Mouse (Mus musculus): Measurements from ENCODE around the gene A930033H14Rik. TPM values are rescaled to one million over a fixed set of nuclear protein-coding genes. Genes with fewer than 3 reads are reported as not detected.

The A930033H14Rik gene
- polyA plus RNA-seq, 1 experiment from 2014 or later: 0.90 TPM

- Histone ChIP-seq H3K27me3 (replicated peaks; ENCODE audit: insufficient read depth, low read length) (no peaks in the 10 kb centered on the region), H3K27ac (ENCODE audit: low read length) (no peak overlapping the region), H3K9me3 (ENCODE audit: low read length) (no peaks in the 10 kb centered on the region), H3K4me1 (ENCODE audit: insufficient read depth, low read depth, low read length) (no peaks in the 10 kb centered on the region), H3K36me3 (ENCODE audit: insufficient read depth, low read length) (no peaks in the 10 kb centered on the region), H3K4me3 (ENCODE audit: low read depth, low read length) (no peak overlapping the region), H3K4me2 (replicated peaks; ENCODE audit: low read depth, low read length) (no peak overlapping the region), H3K9ac (replicated peaks; ENCODE audit: low read depth) (no peak overlapping the region)
- DNase-seq (ENCODE audit: low spot score) (no peak), ATAC-seq (no peak)
- TF ChIP-seq EP300 (IDR thresholded peaks at IDR 0.05) (no peak), CTCF (IDR thresholded peaks at IDR 0.05) (no peak)
- WGBS: 88% methylated on average over 10 of the region's 10 CpGs
Observed at GRCm38 (mm10) chr10:69193721-69194120, 19.2 kb downstream of the A930033H14Rik start.

GRCm38 (mm10) chr10:69192266-69192665 is 20.6 kb downstream of the A930033H14Rik start:
- no peak overlapping the region for H3K4me2 ChIP-seq (replicated peaks; ENCODE audit: low read depth, low read length)
- no peak overlapping the region for H3K4me3 ChIP-seq (ENCODE audit: low read depth, low read length)
- H3K9ac ChIP-seq (replicated peaks; ENCODE audit: low read depth): no peak overlapping the region
- no peak overlapping the region for H3K27ac ChIP-seq (ENCODE audit: low read length)
- H3K27me3 ChIP-seq (replicated peaks; ENCODE audit: insufficient read depth, low read length): no peaks in the 10 kb centered on the region
- TF ChIP-seq EP300 (IDR thresholded peaks at IDR 0.05) (no peak), CTCF (IDR thresholded peaks at IDR 0.05) (no peak)
- H3K9me3 ChIP-seq (ENCODE audit: low read length): no peaks in the 10 kb centered on the region
- no peaks in the 10 kb centered on the region for H3K4me1 ChIP-seq (ENCODE audit: insufficient read depth, low read depth, low read length)
- DNase-seq (ENCODE audit: low spot score) (no peak), ATAC-seq (no peak)
- 90% methylated on average over 5 of the region's 5 CpGs for WGBS
- no peaks in the 10 kb centered on the region for H3K36me3 ChIP-seq (ENCODE audit: insufficient read depth, low read length)

GRCm38 (mm10) chr10:69190434-69191160 is 22.3 kb downstream of the A930033H14Rik start:
- ATAC-seq (no peak), DNase-seq (ENCODE audit: low spot score) (no peak)
- no peaks in the 10 kb centered on the region for H3K9me3 ChIP-seq (ENCODE audit: low read length)
- H3K4me3 ChIP-seq (ENCODE audit: low read depth, low read length): no peak overlapping the region
- H3K4me1 ChIP-seq (ENCODE audit: insufficient read depth, low read depth, low read length): no peaks in the 10 kb centered on the region
- no peak overlapping the region for H3K4me2 ChIP-seq (replicated peaks; ENCODE audit: low read depth, low read length)
- H3K27me3 ChIP-seq (replicated peaks; ENCODE audit: insufficient read depth, low read length): no peaks in the 10 kb centered on the region
- WGBS: 75% methylated on average over 10 of the region's 10 CpGs
- H3K9ac ChIP-seq (replicated peaks; ENCODE audit: low read depth): no peak overlapping the region
- H3K36me3 ChIP-seq (ENCODE audit: insufficient read depth, low read length): no peaks in the 10 kb centered on the region
- no peak for TF ChIP-seq EP300 (IDR thresholded peaks at IDR 0.05)
- TF ChIP-seq CTCF (IDR thresholded peaks at IDR 0.05): no peak
- H3K27ac ChIP-seq (ENCODE audit: low read length): no peak overlapping the region

- no peak overlapping the region for H3K9ac ChIP-seq (replicated peaks; ENCODE audit: low read depth)
- 74% methylated on average over 9 of the region's 9 CpGs for WGBS
- no peak for ATAC-seq
Observed at GRCm38 (mm10) chr10:69187773-69188443, 25.0 kb downstream of the A930033H14Rik start.

GRCm38 (mm10) chr10:69185894-69186893 is 26.7 kb downstream of the A930033H14Rik start:
- ATAC-seq (peak; percentile 95), DNase-seq (ENCODE audit: low spot score) (peak; percentile 98)
- Histone ChIP-seq H3K9ac (replicated peaks; ENCODE audit: low read depth) (no peak overlapping the region), H3K4me2 (replicated peaks; ENCODE audit: low read depth, low read length) (peak overlapping the region; percentile 49), H3K27ac (ENCODE audit: low read length) (peak overlapping the region; percentile 81), H3K4me1 (ENCODE audit: insufficient read depth, low read depth, low read length) (no peaks in the 10 kb centered on the region), H3K27me3 (replicated peaks; ENCODE audit: insufficient read depth, low read length) (no peaks in the 10 kb centered on the region), H3K4me3 (ENCODE audit: low read depth, low read length) (peak overlapping the region; percentile 26; the same call in 1 of the 2 replicates), H3K9me3 (ENCODE audit: low read length) (no peaks in the 10 kb centered on the region), H3K36me3 (ENCODE audit: insufficient read depth, low read length) (no peaks in the 10 kb centered on the region)
- 15% methylated on average over 21 of the region's 21 CpGs for WGBS
- TF ChIP-seq CTCF (IDR thresholded peaks at IDR 0.05) (peak; percentile 81), EP300 (IDR thresholded peaks at IDR 0.05) (peak; percentile 74)

More at GRCm38 (mm10) chr10:69187773-69188443, 25.0 kb downstream of the A930033H14Rik start:
- TF ChIP-seq EP300 (IDR thresholded peaks at IDR 0.05) (peak; percentile 73), CTCF (IDR thresholded peaks at IDR 0.05) (no peak)
- H3K9me3 ChIP-seq (ENCODE audit: low read length): no peaks in the 10 kb centered on the region
- no peak overlapping the region for H3K4me2 ChIP-seq (replicated peaks; ENCODE audit: low read depth, low read length)
- no peak for DNase-seq (ENCODE audit: low spot score)
- H3K4me1 ChIP-seq (ENCODE audit: insufficient read depth, low read depth, low read length): no peaks in the 10 kb centered on the region
- H3K27ac ChIP-seq (ENCODE audit: low read length): no peak overlapping the region
- no peak overlapping the region for H3K4me3 ChIP-seq (ENCODE audit: low read depth, low read length)
- H3K27me3 ChIP-seq (replicated peaks; ENCODE audit: insufficient read depth, low read length): no peaks in the 10 kb centered on the region
- H3K36me3 ChIP-seq (ENCODE audit: insufficient read depth, low read length): no peaks in the 10 kb centered on the region
